Mouse (Mus musculus) embryonic stem cell, embryonic (primary cell): ENCODE data around the gene Sema6c.
"Not testable (repeated sequence)": the region's sequence is repeated elsewhere in the genome, so short reads cannot be mapped to it uniquely, and the experiment has no call there.

Experiments
- CTCF ChIA-PET, 4 experiments: fragments of 300-600 bp in 2 of 4; fragments of 350-600 bp in 2 of 4; sonication (Branson Sonifier 250); formaldehyde crosslinking; loops; one replicate each; lab custom pipeline; 2022; ENCODE audit warnings: inconsistent platforms in 2 of 4; lab: Charles Lee
- POLR2A ChIA-PET, 4 experiments: fragments of 300-600 bp in 2 of 4; fragments of 350-600 bp in 2 of 4; sonication (Branson Sonifier 250); formaldehyde crosslinking; loops; one replicate each; lab custom pipeline; 2022; ENCODE audit warnings: antibody characterized with exemption in 4 of 4, inconsistent platforms in 1 of 4; lab: Charles Lee

Gene Sema6c

GRCm38 (mm10) chr3:95159987-95160963, at the start of gene Sema6c:
Gene Sema6c, plus strand, starts transcription at chr3:95160457.
- ChIA-PET CTCF (interaction anchor here (0.6 to 2.5 kb wide), 13 partner anchors 9 to 150 kb away, joined by 3 to 13 read pairs (median 4); partner anchors contain the start of genes Gabpb2 (in 1 of the 4), Tmod4 (in 1 of the 4) and Tnfaip8l2 (in 1 of the 4)), POLR2A (interaction anchor here in 3 of 4 experiments (0.6 to 7.5 kb wide), 44 partner anchors 8 to 464 kb away, joined by 3 to 107 read pairs (median 4); partner anchors contain the start of genes Tnfaip8l2 (in 3 of the 3), Gabpb2 (in 2 of the 3), Bnipl (in 1 of the 3) and Ensa (in 1 of the 3))

DNA sequence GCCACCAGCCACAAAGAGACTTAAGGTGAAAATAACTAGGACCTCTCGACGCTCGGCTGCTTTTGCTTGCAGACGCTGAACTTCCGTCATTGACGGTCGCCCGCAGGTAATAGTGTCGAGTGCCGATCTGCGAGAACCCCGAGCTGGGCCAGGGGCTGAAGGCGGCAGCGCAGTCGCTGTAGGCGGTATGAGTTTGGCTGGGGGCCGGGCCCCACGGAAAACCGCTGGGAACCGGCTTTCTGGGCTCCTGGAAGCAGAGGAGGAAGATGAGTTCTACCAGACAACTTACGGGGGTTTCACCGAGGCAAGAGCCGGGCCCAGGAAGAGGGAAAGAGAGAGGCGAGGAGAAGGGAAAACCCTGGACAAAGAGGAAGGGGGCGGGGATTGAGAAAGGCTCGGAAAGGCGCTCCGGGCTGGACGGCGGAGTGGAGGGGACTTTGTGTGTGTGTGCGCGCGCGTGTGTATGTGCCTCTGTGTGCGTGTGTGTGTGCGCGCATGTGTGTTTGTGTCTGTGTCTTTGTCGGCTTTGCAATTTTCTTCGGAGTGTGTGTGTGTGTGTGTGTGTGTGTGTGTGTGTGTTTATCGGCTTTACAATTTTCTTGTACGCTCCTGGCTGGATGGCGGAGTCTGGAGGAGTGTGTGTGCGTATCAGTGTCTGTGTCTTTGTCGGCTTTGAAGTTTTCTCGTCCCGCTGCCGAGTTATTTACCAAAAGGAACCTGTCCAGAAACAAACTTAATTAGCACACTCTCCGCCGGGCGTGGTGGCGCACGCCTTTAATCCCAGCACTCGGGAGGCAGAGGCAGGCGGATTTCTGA, 49.1 kb upstream of the Sema6c start, which contains the start of gene Vps72:
Gene Vps72 (plus strand): TSS at position 112 of the 816 bp plus-strand sequence.
- ChIA-PET POLR2A (interaction anchor here (0.5 to 3.7 kb wide), 48 partner anchors 8 to 323 kb away, joined by 3 to 16 read pairs (median 4); partner anchors contain the start of genes Gabpb2 (in 2 of the 4), Tmod4 (in 2 of the 4), Zfp687 (in 2 of the 4) and Arnt (in 1 of the 4)), CTCF (interaction anchor here in 3 of 4 experiments (0.5 to 1.2 kb wide), 8 partner anchors 21 to 323 kb away, joined by 3 to 7 read pairs (median 4); partner anchors contain the start of gene Arnt (in 1 of the 3))

DNA sequence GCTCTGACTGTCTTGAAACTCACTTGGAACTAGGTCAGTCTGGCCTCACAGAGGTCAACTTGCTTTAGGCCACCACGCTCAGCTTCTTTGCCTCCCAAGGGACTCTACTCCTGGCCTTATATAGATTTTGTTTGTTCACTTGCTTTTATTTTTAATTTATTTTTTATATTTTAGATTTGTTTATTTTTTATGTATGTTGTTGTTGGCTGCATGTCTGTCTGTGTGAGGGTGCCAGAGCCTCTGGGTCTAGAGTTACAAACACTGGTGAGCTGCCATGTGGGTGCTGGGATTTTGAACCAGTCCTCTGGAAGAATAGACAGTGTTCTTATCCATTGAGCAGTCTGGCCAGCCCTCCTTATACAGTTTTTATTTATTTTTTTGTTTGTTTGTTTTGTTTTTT, 47.5 kb upstream of the Sema6c start:
- ChIA-PET CTCF (interaction anchor here in 2 of 4 experiments (0.5 to 0.9 kb wide), 2 partner anchors 11 to 43 kb away, joined by 3 read pairs; partner anchors contain the start of gene Tmod4 (in 1 of the 2)), POLR2A (interaction anchor here in 2 of 4 experiments (0.7 to 3.7 kb wide), 7 partner anchors 11 to 97 kb away, joined by 3 to 16 read pairs (median 6); partner anchors contain the start of genes Sema6c (in 1 of the 2) and Tmod4 (in 1 of the 2))

DNA sequence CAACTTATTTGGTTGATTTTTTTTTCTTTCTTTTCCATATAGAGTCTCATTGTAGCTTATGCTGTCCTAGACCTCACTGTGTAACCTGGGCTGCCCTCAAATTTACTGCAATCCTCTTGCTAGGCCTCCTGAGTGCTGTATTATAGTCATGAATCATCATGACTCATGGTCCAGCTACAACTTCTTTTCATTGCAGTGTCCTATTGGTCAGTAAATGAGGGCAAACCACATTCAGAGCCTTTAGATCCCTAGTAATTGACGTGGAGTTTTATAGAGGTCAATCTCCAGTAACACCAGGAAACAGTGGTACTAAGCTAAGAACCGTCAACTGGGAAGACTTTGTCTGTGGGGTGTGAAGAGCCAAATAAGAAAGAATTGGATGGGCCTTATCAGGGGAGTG, 42.5 kb upstream of the Sema6c start:
- POLR2A ChIA-PET, result interaction anchor here in 2 of 4 experiments (0.8 to 5.6 kb wide), 8 partner anchors 10 to 101 kb away, joined by 3 to 26 read pairs (median 5); partner anchors contain the start of gene Pip5k1a (in 2 of the 2)
- CTCF ChIA-PET, result interaction anchor here in 2 of 4 experiments (0.7 to 1.4 kb wide), 4 partner anchors 15 to 687 kb away, joined by 3 to 4 read pairs (median 3); no protein-coding TSS in a partner anchor

GRCm38 (mm10) chr3:95121580-95121979, 38.7 kb upstream of the Sema6c start:
- CTCF ChIA-PET, result interaction anchor here in 1 of 4 experiments (1.2 kb wide), 1 partner anchor 11 kb away, joined by 3 read pairs; no protein-coding TSS in a partner anchor
- POLR2A ChIA-PET, result interaction anchor here in 3 of 4 experiments (0.6 to 1.5 kb wide), 6 partner anchors 10 to 97 kb away, joined by 3 to 4 read pairs (median 4); partner anchors contain the start of genes Vps72 (in 2 of the 3), Gabpb2 (in 1 of the 3) and Pip5k1a (in 1 of the 3)

- ChIA-PET CTCF (interaction anchor here in 3 of 4 experiments (0.6 to 2.7 kb wide), 12 partner anchors 9 to 111 kb away, joined by 3 to 9 read pairs (median 4); partner anchors contain the start of genes Sema6c (in 1 of the 3) and Tnfaip8l2 (in 1 of the 3)), POLR2A (interaction anchor here in 3 of 4 experiments (0.7 to 2.6 kb wide), 15 partner anchors 9 to 150 kb away, joined by 3 to 16 read pairs (median 4); partner anchors contain the start of genes Vps72 (in 3 of the 3), Pi4kb (in 1 of the 3), Pip5k1a (in 1 of the 3) and Zfp687 (in 1 of the 3))
Observed at GRCm38 (mm10) chr3:95124246-95124645, 36.0 kb upstream of the Sema6c start, which contains the start of gene Tmod4. Gene Tmod4, plus strand, starts transcription at chr3:95124476.

- ChIA-PET POLR2A (interaction anchor here in 3 of 4 experiments (1.0 to 2.6 kb wide), 14 partner anchors 9 to 150 kb away, joined by 3 to 16 read pairs (median 5); partner anchors contain the start of genes Vps72 (in 3 of the 3), Pi4kb (in 1 of the 3) and Zfp687 (in 1 of the 3)), CTCF (interaction anchor here in 1 of 4 experiments (0.8 to 2.7 kb wide), 7 partner anchors 15 to 71 kb away, joined by 3 to 9 read pairs (median 4); partner anchors contain the start of genes Sema6c and Tnfaip8l2)
Observed at GRCm38 (mm10) chr3:95124972-95125371, 35.3 kb upstream of the Sema6c start.

DNA sequence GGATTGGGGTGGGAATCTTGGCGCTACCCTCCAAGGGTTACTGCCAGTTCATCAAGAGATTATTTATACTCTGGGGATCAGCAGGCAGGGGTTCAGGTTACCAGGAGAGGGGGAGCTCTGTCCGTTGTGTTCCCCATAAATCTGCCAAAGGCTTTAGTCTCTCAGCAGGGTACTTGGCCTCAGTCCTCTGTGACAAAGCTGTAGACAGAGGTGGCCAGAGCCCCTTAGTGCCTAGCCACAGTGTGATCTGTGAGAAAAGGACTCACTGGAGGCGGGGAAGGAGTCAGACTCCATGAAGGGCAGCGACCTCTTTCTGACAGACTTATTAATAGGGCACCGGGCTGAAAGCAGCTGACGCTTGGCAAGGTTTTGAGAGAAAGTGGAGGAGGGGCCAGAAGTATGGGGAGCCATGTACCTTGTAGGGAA, 31.0 kb upstream of the Sema6c start:
- CTCF ChIA-PET, result interaction anchor here (0.6 to 1.3 kb wide), 4 partner anchors 10 to 103 kb away, joined by 3 to 5 read pairs (median 3); partner anchors contain the start of gene Mllt11 (in 1 of the 4)
- POLR2A ChIA-PET, result interaction anchor here in 3 of 4 experiments (0.5 to 3.8 kb wide), 13 partner anchors 8 to 98 kb away, joined by 3 to 18 read pairs (median 4); partner anchors contain the start of gene Vps72 (in 1 of the 3)

- POLR2A ChIA-PET, result interaction anchor here in 2 of 4 experiments (2.1 to 3.8 kb wide), 2 partner anchors 10 kb away, joined by 9 to 13 read pairs; no protein-coding TSS in a partner anchor
- CTCF ChIA-PET, result no interaction called here
Observed at GRCm38 (mm10) chr3:95130081-95130480, 30.2 kb upstream of the Sema6c start.

DNA sequence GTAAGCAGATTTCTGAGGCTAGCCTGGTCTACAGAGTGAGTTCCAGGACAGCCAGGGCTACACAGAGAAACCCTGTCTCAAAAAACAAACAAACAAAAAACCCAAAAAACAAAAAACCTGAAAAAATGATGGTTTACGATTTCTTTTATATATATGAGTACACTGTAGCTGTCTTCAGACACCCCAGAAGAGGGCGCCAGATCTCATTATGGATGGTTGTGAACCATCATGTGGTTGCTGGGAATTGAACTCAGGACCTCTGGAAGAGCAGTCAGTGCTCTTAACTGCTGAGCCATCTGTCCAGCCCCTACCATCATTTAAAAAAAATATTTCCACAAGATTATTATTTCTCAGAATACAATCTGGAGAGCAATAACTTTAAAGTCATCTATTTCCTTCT, 27.9 kb upstream of the Sema6c start:
- ChIA-PET CTCF (interaction anchor here in 3 of 4 experiments (0.6 to 1.7 kb wide), 8 partner anchors 8 to 318 kb away, joined by 3 to 7 read pairs (median 3); partner anchors contain the start of genes Tmod4 (in 1 of the 3), Tnfaip8l2 (in 1 of the 3) and Vps72 (in 1 of the 3)), POLR2A (interaction anchor here in 3 of 4 experiments (0.7 to 1.8 kb wide), 8 partner anchors 10 to 116 kb away, joined by 3 to 4 read pairs (median 3); partner anchors contain the start of genes Tnfaip8l2 (in 1 of the 3) and Zfp687 (in 1 of the 3))

DNA sequence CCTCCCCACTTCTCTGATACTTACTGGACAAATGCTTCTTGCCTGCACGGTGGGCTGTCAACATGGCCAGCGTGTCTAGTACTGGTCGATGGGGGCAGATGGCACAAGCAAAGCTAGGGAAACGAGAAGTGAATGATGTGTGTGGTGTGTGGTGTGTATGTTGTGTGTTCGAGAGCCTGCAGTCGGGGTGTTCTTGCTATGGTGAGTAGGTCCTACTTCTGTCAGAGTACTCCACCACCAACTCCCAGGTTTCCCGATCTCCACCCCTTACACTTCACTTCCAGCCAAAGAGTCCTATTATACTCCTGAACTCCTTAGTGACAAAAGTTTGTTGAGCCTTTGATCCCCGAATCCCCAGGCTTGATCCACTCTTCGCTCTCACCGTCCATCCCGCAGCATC, 27.1 kb upstream of the Sema6c start:
- ChIA-PET CTCF (interaction anchor here in 2 of 4 experiments (1.1 to 1.7 kb wide), 6 partner anchors 9 to 22 kb away, joined by 3 to 7 read pairs (median 3); partner anchors contain the start of genes Tmod4 (in 1 of the 2), Tnfaip8l2 (in 1 of the 2) and Vps72 (in 1 of the 2)), POLR2A (interaction anchor here in 2 of 4 experiments (0.9 to 1.8 kb wide), 7 partner anchors 9 to 117 kb away, joined by 3 to 4 read pairs (median 3); partner anchors contain the start of genes Tnfaip8l2 (in 1 of the 2) and Zfp687 (in 1 of the 2))

DNA sequence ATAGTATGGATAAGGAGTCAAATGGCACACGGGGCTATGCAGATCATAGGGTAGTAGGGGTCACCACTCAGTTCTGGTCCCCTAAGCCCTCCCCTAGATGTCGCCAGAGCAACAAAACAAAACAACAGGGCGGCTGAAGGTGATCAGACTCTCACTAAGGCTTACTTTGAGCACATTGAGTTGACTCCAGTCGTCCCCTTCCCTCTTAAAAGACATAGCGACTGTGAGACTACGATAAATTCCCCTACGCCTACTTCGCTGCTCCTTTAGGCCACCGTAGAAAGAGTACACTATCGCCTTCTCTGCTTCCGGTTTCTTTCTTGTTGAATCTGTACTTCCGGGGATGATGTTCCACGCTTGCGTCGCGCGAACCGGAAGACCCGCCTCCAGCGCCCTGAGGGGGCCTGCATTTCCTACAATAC, 26.6 kb upstream of the Sema6c start, which contains the start of the genes Scnm1 and Lysmd1:
Gene Scnm1 (minus strand): TSS at position 332 of the 422 bp plus-strand sequence.
Gene Lysmd1 (plus strand): TSS at position 409 of the 422 bp plus-strand sequence.
- POLR2A ChIA-PET, result interaction anchor here in 1 of 4 experiments (1.4 kb wide), 1 partner anchor 118 kb away, joined by 3 read pairs; the partner anchor contains the start of gene Zfp687

GRCm38 (mm10) chr3:95134133-95134532, 26.1 kb upstream of the Sema6c start:
- CTCF ChIA-PET, POLR2A ChIA-PET: not testable (repeated sequence)

More for the DNA sequence above, 26.6 kb upstream of the Sema6c start, which contains the start of the genes Scnm1 and Lysmd1:
- CTCF ChIA-PET, result interaction anchor here in 2 of 4 experiments (1.1 to 1.7 kb wide), 2 partner anchors 9 kb away, joined by 3 to 7 read pairs; partner anchors contain the start of genes Tmod4 (in 1 of the 2) and Tnfaip8l2 (in 1 of the 2)

DNA sequence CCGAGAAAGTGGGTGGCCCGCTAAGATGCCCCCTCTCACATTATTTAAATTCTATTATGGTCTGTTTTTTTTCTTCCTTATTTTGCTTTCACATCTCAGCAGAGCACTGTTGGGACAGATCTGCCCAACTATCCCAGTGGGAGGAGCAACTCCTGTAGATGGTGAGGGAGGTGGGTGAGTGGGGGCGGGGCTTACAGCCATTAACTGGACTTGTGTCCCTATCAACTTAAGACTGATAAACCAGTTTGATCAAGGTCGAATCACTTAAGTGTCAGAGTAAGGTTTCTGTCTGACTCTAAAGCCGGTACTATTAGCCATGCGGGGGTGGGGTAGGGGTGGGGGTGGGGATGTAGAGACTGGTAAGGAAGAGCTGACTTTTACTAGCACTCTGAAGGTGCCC, 25.2 kb upstream of the Sema6c start:
- ChIA-PET POLR2A (interaction anchor here in 2 of 4 experiments (0.7 to 1.7 kb wide), 5 partner anchors 15 to 119 kb away, joined by 3 to 7 read pairs (median 3); partner anchors contain the start of genes Gabpb2 (in 1 of the 2) and Vps72 (in 1 of the 2)), CTCF (interaction anchor here in 1 of 4 experiments (0.5 kb wide), 1 partner anchor 81 kb away, joined by 8 read pairs; no protein-coding TSS in a partner anchor)
